Mouse (Mus musculus) neural tube, embryonic 13.5 days (tissue): ENCODE data around the gene Hs3st3a1. TPM values are rescaled to one million over a fixed set of nuclear protein-coding genes. Genes with fewer than 3 reads are reported as not detected.

ENCODE experiments used
- ATAC-seq: fragments of 200-750 bp; cut with Nextera tagmentation; 2 replicates; pipeline ENCODE4 v1.8.0; 2017; ENCODE audit warnings: low read depth, mild to moderate bottlenecking, moderate TSS enrichment, moderate library complexity
- H3K27ac ChIP-seq: fragments of 300-500 bp; sonication (generic); replicated peaks from 2 replicates; pipeline ENCODE4 v1.5.1; 2015; ENCODE audit warnings: moderate library complexity, mild to moderate bottlenecking, inconsistent platforms
- H3K27me3 ChIP-seq: fragments of 300-500 bp; sonication (generic); 2 replicates; pipeline ENCODE4 v1.6.1; 2015; ENCODE audit warnings: mild to moderate bottlenecking, inconsistent platforms
- H3K36me3 ChIP-seq: fragments of 300-500 bp; sonication (generic); 2 replicates; pipeline ENCODE4 v1.6.1; 2015; ENCODE audit warnings: mild to moderate bottlenecking, inconsistent platforms
- H3K4me1 ChIP-seq: fragments of 300-500 bp; sonication (generic); replicated peaks from 2 replicates; pipeline ENCODE4 v1.6.1; 2015; ENCODE audit warnings: inconsistent platforms
- H3K4me2 ChIP-seq: fragments of 300-500 bp; sonication (generic); 2 replicates; pipeline ENCODE4 v1.6.1; 2015; ENCODE audit warnings: inconsistent platforms, mild to moderate bottlenecking, moderate library complexity
- H3K4me3 ChIP-seq: fragments of 300-500 bp; sonication (generic); 2 replicates; pipeline ENCODE4 v1.5.1; 2015; ENCODE audit warnings: mild to moderate bottlenecking, inconsistent platforms
- H3K9ac ChIP-seq: fragments of 300-500 bp; sonication (generic); 2 replicates; pipeline ENCODE4 v1.6.1; 2015; ENCODE audit warnings: moderate library complexity, mild to moderate bottlenecking, inconsistent platforms
- H3K9me3 ChIP-seq: fragments of 300-500 bp; sonication (generic); 2 replicates; pipeline ENCODE4 v1.6.1; 2016; ENCODE audit warnings: inconsistent platforms
- WGBS: fragments of 180-500 bp; shearing (Covaris S2); methylation state at CpG from one replicate; pipeline ENCODE4 v1.1.7; 2015; 5-methylcytosine and 5-hydroxymethylcytosine counted together
- polyA plus RNA-seq: library from polyadenylated mRNA; unstranded; fragments of >200 nt; fragmentation: Nextera tagmentation; extraction: Ambion mirVana; gene quantifications from 2 replicates; pipeline ENCODE4 v1.2.1, GENCODE M21; 2015

Hs3st3a1 gene
- polyA plus RNA-seq: 0.98 and 1.5 TPM in 2 replicates

DNA sequence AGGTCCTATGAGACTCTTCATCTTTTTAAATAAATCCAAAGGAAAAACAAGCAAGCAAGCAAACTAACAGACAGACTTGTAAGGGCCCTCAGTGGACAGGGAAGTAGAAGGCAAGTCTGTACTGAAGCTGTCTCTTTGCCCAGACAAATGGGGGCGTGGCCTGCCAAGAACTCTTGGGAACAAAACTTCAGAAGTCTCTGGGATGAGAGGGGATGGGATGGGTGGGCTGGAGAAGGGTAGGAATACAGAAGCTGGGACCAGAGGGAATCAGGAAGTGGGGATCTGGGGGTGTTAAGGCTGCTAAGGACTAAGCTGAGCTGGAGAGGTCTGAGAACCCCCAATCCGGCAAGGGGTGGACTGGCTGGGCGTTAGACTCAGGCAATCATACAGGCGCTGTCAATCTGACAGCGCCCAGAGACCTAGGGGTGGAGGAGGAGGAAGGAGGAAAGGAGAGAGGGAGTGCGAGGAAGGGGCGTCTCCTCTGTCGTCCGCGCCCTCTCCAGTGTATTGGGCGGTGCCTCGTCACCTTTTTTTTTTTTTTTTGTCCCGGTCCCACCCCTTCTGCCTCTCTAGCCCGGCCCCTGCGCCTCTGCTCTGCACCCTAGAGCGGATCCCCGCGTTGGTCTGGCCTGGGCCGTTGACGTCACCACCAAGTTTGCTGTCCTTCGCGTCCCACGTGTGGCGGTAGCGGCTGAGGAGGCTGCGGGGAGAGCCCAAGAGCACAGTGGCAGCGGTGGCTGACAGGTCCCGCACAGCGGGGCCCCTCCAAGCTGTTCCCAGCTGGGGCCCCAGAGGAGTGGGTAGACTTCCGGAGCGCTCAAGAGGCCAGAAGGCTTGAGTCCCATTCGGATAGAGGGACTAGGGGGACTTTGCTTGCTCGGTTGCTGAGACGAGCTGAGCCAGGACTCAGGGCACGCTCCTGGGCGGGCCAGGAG is at the start of gene Hs3st3a1:
Gene Hs3st3a1 (plus strand): TSS at position 722 of the 935 bp plus-strand sequence.
- Histone ChIP-seq H3K9ac (peak within 1 kb of the TSS; percentile 77), H3K9me3 (no peaks in the 10 kb centered on the region), H3K4me3 (peak within 1 kb of the TSS; percentile 60), H3K36me3 (no peaks in the 10 kb centered on the region), H3K27me3 (peaks cover 22% of the 10 kb centered on the region), H3K4me1 (peaks cover 25% of the 10 kb centered on the region), H3K27ac (peak within 1 kb of the TSS; percentile 59), H3K4me2 (peak within 1 kb of the TSS; percentile 92)
- peak; percentile 91 for ATAC-seq
- under 1% methylated on average over 36 of the region's 36 CpGs for WGBS

DNA sequence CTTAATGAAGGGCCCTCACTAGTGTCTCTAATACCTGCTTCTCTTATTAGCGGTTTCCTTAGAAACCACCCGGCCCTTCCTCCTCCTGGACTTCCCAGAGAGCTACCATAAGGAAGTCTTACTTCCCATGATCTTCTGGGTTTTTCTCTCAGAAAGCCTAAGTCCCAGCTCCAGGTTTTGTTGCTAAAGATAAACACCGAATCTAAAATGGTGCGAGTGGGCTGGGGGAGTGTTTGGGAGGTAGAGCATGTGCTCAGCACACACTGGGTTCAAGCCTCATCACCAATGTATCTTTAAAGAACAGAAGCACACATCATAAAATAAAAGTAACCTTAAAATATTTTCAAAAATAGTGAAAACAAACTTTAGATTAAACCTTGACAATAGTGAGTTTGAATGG is 48.8 kb upstream of the Hs3st3a1 start:
- Histone ChIP-seq H3K27me3 (no peaks in the 10 kb centered on the region), H3K4me1 (no peaks in the 10 kb centered on the region), H3K4me3 (no peak overlapping the region), H3K9ac (no peak overlapping the region), H3K4me2 (no peak overlapping the region), H3K9me3 (no peaks in the 10 kb centered on the region), H3K27ac (no peak overlapping the region), H3K36me3 (no peaks in the 10 kb centered on the region)
- no peak for ATAC-seq
- 93% methylated on average over 4 of the region's 4 CpGs for WGBS

DNA sequence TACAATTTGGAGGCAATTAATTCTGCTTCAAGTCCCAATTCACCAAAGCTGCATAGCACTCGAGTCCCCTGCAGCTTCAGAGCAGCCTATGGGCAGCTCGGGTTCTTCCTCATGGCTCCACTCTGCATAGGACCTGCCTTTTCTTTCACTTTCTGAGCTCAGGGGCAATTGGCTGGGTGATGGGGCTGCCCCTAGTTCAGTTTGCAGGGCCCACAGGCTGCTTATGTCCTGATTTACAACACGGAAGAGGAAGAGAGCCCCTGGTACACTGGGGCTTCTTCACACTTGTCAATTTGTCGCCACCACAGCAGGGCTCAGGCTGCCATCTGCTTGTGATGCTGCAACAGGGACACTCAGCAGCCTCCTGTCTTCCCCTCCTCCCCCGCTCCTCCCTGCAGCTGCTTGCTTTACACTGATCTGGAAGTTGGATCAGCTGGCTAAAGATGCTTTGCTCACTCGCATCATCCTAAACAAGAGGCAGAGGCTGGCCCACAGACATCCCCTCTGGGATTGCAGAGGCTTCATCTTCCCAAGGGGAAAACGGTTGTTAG is 38.7 kb upstream of the Hs3st3a1 start:
- Histone ChIP-seq H3K27me3 (no peaks in the 10 kb centered on the region), H3K4me1 (peaks cover 28% of the 10 kb centered on the region), H3K27ac (peak overlapping the region; percentile 76), H3K9me3 (no peaks in the 10 kb centered on the region), H3K4me2 (peak overlapping the region; percentile 48), H3K4me3 (peak overlapping the region; percentile 19), H3K36me3 (no peaks in the 10 kb centered on the region), H3K9ac (peak overlapping the region; percentile 42; the same call in 1 of the 2 replicates)
- peak; percentile 92 for ATAC-seq
- WGBS: 1% methylated on average over 7 of the region's 7 CpGs

DNA sequence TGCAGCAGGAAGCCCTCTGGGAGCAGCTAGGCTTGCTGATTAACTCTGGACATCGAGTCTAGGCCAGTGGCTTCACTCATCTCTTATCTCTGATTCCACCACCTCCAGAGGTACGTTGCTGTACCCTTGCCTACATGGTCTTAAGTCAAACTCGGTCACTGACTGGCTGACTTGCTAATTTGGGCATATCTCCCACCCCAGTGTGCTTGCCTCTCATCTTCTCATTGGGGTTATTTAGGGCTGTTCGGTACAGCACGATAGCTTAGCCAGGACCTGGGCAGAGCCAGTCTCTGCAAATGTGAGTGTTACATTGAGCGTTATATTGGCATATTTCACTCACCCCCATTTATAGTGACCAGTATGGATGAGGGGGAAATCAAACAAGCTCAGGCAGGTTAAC is 38.2 kb upstream of the Hs3st3a1 start:
- ATAC-seq: peak; percentile 60; the same call in 1 of the 2 replicates

DNA sequence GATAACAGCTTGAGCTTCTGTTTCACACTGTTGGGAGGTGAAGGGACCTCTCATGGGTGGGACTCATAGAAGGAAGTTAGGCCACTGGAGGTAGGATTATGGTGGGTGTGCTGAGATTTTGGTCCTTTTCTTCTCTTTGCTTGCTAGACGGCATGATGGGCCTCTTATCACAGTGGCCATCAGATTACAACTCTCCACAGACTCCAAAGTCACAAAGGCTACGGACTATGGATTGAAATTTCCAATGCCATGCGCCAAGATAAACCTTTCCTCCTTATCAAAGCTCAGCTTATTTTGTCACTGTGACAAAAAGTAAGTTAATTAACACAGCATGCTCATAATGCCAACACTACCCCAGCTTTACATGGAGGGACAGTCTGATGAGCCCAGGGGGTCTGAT is 37.5 kb upstream of the Hs3st3a1 start:
- no peaks in the 10 kb centered on the region for H3K27me3 ChIP-seq
- no peak overlapping the region for H3K9ac ChIP-seq
- H3K27ac ChIP-seq: no peak overlapping the region
- WGBS: 85% methylated on average over 3 of the region's 3 CpGs
- no peak overlapping the region for H3K4me2 ChIP-seq
- ATAC-seq: no peak
- peaks cover 28% of the 10 kb centered on the region for H3K4me1 ChIP-seq
- no peaks in the 10 kb centered on the region for H3K36me3 ChIP-seq
- H3K4me3 ChIP-seq: no peak overlapping the region
- no peaks in the 10 kb centered on the region for H3K9me3 ChIP-seq

More for the DNA sequence above, 38.2 kb upstream of the Hs3st3a1 start:
- H3K27ac ChIP-seq: peak overlapping the region; percentile 76
- H3K27me3 ChIP-seq: no peaks in the 10 kb centered on the region
- H3K4me1 ChIP-seq: peaks cover 28% of the 10 kb centered on the region
- H3K9ac ChIP-seq: 0 out of 2 replicates have a peak overlapping the region, but pooled peaks have one; percentile 42
- WGBS: 60% methylated on average over 6 of the region's 6 CpGs
- H3K36me3 ChIP-seq: no peaks in the 10 kb centered on the region
- no peak overlapping the region for H3K4me3 ChIP-seq
- no peaks in the 10 kb centered on the region for H3K9me3 ChIP-seq
- H3K4me2 ChIP-seq: peak overlapping the region; percentile 48

DNA sequence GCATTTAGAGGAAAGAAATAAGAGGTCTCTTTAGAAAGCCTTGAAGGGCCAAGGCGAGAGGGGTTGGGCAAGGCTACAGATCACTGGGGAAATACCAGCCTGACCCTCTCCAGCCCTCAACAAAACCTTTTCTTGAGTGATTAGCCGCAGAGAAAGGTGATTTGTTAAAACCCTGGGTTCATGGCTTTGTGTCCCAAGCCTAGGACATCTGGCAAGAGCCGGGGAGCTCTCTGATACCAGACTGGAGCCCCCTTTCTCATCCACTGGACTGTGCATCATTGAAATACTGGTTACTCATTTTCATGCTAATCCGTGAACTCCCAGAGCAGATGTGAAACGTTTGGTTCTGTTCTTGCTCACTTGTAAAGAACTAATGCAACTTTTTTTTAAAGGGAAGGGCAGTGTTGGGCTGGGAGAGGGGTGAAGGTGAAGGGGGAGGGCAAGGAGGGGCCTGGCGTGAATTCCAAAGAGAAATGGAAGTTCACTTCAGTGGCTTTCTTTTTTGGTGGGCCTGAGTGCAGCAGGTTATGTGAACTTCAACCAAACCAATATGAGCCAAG is 34.5 kb upstream of the Hs3st3a1 start:
- Histone ChIP-seq H3K36me3 (no peaks in the 10 kb centered on the region), H3K9ac (no peak overlapping the region), H3K4me1 (peaks cover 25% of the 10 kb centered on the region), H3K4me3 (no peak overlapping the region), H3K27me3 (no peaks in the 10 kb centered on the region), H3K9me3 (no peaks in the 10 kb centered on the region), H3K27ac (no peak overlapping the region), H3K4me2 (no peak overlapping the region)
- ATAC-seq: no peak
- WGBS: 19% methylated on average over 6 of the region's 6 CpGs

DNA sequence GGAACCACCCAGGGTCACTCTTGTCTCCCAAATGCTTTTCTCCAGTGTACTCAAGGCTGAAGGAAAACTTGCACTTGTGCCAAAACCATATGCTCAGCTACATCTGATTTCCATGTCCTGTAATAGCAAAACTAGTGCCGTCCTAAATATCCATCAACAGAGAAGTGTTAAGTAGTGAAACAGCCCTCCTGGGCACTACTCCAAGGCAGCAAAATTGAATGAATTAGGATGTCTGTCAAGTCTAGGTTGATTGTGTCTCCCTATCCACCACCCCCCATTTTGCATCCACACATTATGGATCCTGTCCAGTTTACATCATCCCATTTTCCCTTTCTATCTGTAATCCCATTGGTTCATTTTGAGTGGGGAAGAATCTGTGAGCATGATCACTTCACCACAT is 16.2 kb upstream of the Hs3st3a1 start:
- no peaks in the 10 kb centered on the region for H3K4me1 ChIP-seq
- no peaks in the 10 kb centered on the region for H3K27me3 ChIP-seq
- 55% methylated on average over 1 of the region's 1 CpGs for WGBS
- 0 out of 2 replicates have a peak, but pooled peaks cover 5% of the 10 kb centered on the region for H3K9me3 ChIP-seq
- no peak overlapping the region for H3K27ac ChIP-seq
- no peak overlapping the region for H3K9ac ChIP-seq
- no peaks in the 10 kb centered on the region for H3K36me3 ChIP-seq
- no peak overlapping the region for H3K4me3 ChIP-seq
- no peak overlapping the region for H3K4me2 ChIP-seq
- ATAC-seq: no peak

DNA sequence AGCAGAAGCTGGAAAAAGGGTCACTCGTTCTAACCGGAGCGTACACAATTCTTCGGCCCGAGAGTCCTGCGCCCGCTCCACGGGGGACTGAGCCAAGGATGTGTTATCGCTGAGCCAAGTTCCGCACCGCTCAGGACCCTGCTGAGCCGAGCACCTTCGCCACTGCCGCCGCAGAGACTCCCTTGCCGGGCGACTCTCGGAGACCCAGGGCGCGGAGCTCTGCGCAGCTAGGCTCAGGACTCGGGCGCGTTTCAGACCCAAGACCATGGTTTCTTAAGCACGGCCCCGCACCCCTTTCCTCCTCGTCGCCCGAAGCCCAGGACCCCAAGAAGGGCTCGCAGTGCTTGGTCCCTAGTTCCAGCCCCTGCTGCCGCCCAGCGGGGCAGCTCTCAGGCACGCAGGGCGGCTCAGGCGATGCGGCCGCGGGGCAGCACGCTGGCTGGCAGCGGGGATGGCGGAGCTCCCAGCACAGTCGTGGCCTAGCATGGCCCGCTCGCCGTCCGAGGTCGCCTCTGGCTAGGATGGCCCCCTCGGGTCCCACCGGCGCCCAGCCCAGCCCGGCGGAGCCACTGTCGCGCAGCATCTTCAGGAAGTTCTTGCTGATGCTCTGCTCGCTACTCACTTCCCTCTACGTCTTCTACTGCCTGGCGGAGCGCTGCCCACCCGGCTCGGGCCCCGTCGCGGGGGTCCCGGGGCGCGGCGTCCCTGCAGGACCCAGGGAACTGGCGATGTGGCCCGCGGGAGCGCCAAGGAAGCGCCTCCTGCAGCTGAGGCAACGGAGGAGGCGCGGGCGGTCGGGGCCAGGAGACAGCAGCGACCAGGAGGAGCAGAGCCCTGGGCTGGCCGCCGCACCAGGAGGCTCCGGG is 647 bp downstream of the Hs3st3a1 start:
- H3K9me3 ChIP-seq: no peaks in the 10 kb centered on the region
- peak overlapping the region; percentile 77 for H3K9ac ChIP-seq
- peaks cover 25% of the 10 kb centered on the region for H3K4me1 ChIP-seq
- H3K36me3 ChIP-seq: no peaks in the 10 kb centered on the region
- ATAC-seq: peak; percentile 82
- peak overlapping the region; percentile 60 for H3K4me3 ChIP-seq
- under 1% methylated on average over 80 of the region's 81 CpGs for WGBS
- H3K27ac ChIP-seq: peak overlapping the region; percentile 59
- H3K27me3 ChIP-seq: peaks cover 28% of the 10 kb centered on the region
- peak overlapping the region; percentile 92 for H3K4me2 ChIP-seq

DNA sequence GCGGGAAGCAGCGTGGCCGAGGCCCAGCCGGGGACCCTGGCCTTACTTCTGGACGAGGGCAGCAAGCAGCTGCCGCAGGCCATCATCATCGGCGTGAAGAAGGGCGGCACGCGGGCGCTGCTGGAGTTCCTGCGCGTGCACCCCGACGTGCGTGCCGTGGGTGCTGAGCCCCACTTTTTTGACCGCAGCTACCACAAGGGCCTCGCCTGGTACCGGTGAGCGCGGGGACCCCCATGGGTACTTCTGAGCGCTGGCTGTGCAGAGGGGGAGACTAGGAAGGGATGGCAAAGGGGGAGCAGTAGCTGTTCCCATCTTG is 1.2 kb downstream of the Hs3st3a1 start, which contains the start of gene F930015N05Rik:
Gene F930015N05Rik (minus strand): TSS at position 242 of the 316 bp plus-strand sequence.
- WGBS: under 1% methylated on average over 24 of the region's 24 CpGs
- H3K9ac ChIP-seq: peak within 1 kb of the TSS; percentile 77
- H3K4me3 ChIP-seq: peak within 1 kb of the TSS; percentile 60
- H3K36me3 ChIP-seq: no peaks in the 10 kb centered on the region
- H3K27me3 ChIP-seq: peaks cover 25% of the 10 kb centered on the region
- peaks cover 31% of the 10 kb centered on the region for H3K4me1 ChIP-seq
- H3K27ac ChIP-seq: peak within 1 kb of the TSS; percentile 59
- H3K9me3 ChIP-seq: no peaks in the 10 kb centered on the region
- ATAC-seq: no peak
- H3K4me2 ChIP-seq: peak within 1 kb of the TSS; percentile 92

DNA sequence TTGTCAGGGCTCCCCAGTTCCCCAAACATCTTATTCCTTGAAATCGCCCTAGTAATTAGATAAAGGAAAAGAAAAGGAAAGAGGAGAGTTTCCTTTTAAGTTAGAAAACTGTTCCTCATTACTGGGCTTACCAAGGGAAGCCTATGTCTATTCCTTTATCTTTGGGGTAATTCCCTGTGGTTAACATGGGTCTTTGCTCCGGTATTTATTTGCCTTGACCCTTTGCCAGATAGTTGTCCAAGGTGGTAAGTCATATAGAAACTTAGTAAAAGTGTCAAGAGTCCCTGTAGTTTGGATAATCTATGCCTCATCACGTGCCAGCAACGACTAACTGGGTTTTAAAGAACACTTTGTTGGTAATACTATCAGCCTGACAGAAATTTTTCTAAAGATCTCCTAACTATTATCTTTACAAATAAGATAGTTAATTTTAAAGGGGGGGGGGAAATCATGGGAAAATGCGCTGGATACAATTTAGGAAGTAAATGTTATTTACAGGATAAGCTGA is 1.7 kb downstream of the Hs3st3a1 start:
- peaks cover 33% of the 10 kb centered on the region for H3K4me1 ChIP-seq
- H3K27ac ChIP-seq: no peak overlapping the region
- no peaks in the 10 kb centered on the region for H3K9me3 ChIP-seq
- peak overlapping the region; percentile 92 for H3K4me2 ChIP-seq
- no peak for ATAC-seq
- H3K9ac ChIP-seq: peak overlapping the region; percentile 77
- H3K27me3 ChIP-seq: peaks cover 20% of the 10 kb centered on the region
- H3K36me3 ChIP-seq: no peaks in the 10 kb centered on the region
- 13% methylated on average over 5 of the region's 5 CpGs for WGBS
- peak overlapping the region; percentile 60 for H3K4me3 ChIP-seq

DNA sequence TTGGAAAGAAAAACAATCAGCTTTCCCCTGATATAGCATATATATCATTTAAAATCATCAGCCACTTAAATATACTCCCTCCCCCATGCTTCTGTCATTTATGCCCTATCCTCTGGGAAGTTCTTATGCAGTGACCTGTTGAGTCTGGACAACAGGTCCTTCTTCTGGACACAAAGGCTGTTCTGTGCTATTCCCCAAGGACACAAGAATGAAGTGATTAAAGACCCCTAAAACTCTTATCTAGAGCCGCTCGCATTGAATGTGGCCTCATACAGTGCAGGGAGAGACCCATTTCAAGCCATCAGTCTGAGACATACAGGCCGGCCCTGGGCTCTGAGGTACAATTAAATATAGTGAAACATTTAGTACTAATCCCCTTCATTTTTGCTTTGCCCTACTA is 2.6 kb downstream of the Hs3st3a1 start:
- Histone ChIP-seq H3K9ac (no peak overlapping the region), H3K36me3 (no peaks in the 10 kb centered on the region), H3K4me1 (peaks cover 36% of the 10 kb centered on the region), H3K4me3 (0 out of 2 replicates have a peak overlapping the region, but pooled peaks have one; percentile 10), H3K27me3 (peaks cover 17% of the 10 kb centered on the region), H3K27ac (no peak overlapping the region), H3K9me3 (no peaks in the 10 kb centered on the region), H3K4me2 (peak overlapping the region; percentile 92)
- 31% methylated on average over 3 of the region's 3 CpGs for WGBS
- ATAC-seq: no peak
